Mouse (Mus musculus): ENCODE results near the gene Nrros.

Nrros gene

DNA sequence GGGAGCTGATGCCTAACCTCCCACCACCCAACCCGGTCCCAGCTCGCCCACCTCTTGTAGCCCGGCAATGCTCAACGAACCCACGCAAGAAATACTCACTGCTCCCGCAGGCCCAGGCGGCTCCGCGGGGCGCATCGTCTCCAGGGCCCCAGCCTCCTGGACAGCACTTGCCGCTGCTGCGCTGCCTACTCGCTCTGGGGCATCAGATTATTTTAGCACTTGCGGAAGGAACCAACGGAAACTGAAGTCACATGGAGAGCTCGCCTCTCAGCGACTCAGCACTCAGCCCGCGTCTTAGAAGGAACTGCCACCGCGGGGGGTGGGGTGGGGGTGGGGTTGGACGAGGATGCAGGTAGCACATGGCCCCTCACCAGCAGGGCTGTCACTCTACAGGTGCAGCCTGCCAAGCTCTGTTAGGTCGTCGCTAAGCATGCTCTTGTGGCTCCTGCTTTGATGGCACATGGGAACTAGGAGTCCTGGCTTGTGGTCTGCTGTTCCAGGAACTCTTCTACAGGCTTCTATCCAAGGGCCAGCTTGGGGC is at the start of gene Nrros:
TSS of gene Nrros (minus strand) at position 314 of the 541 bp plus-strand sequence.
- DNase-seq (ENCODE audit: low spot score in 2 of 2) = peak; percentile 42

DNA sequence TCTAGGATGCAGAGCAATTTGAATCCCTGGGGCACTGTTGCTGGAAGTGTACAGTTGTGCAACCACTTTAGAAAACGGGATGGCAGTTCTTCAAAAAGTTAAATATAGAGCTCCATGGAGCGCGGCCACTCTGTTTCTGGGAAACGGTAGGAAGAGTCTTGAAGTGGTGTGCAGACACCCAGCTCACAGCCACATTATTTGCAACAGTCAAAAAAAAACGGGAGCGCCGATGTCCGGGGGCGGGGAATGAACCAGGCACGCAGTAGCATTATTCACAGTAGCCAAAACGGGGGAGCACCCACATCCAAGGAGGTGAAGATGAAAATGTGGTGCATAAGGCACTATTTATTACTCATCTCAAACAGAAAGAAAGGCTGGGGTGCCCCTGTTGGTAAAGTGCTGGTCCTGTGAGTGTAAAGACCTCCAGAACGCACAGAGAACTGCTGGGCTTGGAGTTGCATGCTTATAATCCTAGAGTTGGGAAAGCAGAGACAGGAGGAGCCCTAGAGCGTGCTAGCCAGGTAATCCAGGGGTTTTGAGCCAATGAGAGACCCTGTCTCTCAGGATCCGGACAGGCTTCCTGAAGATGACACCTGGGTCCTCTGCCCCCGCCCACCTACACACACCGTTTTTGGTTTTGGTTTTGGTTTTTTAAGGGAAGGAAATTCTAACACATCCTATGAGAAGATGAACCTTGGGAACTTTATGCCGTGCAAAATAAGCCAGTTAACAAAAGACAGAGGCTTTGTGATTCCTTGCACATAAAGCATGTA is 49.6 kb upstream of the Nrros start:
- DNase-seq (ENCODE audit: low spot score in 2 of 2) = peak; percentile 17 to 33

DNA sequence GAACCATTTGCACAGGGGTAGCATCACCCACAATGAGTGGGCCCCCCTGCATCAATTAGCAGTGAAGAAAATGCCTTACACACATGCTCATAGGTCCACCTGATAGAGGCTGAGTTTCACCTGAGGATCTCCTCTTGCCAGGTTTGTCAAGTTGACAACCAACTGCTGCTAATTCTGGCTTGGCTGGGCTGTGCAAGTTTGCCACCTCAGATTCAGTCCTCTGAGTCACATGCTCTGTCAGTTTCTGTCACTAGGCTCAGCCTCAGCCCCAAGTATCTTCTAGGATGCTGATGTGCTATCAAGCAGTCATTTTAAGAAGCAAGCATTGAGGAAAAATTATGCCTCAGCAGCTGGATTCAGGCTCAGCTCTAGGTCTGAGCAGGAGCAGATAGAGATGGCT is 48.8 kb upstream of the Nrros start:
- no peak for DNase-seq (ENCODE audit: low spot score in 2 of 2)

DNA sequence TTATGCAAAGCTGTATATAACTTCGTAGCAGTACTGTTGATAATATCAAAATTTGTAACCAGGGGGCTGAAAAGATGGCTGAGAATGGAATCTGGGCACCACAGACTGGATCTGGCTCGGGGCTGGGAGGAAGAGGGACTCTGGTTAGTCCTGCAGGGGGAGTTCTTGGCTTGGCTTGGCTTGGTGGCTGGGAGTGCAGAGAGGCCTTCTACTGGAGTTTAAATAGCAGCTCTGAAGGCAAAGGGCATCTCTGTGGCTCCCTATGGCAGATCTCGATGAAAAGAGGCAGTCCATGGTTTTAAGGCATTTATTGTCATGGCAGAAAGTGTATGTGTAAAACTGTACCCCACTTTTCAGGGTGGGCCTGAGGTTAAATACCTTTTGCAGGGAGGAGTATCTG is 39.5 kb upstream of the Nrros start:
- no peak for DNase-seq (ENCODE audit: low spot score in 2 of 2)

DNA sequence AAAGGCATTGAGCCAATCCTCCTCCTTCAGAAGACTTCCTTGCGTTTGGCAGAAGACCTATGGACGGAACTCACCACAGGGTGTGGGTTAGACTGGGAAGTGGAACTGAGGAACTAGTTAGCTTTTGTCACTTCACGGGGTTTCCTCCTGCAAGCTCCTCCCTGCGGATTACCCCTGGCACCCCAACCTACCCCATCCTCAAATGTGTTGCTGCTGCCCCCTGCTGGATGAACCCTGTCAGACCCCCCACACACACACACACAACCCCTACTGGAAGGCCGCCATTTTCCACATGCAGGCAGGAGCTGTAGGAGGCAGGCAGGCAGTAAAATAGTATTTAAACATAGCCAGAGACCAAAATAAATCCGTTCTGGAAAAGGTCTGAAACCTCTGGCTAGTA is 37.3 kb upstream of the Nrros start:
- DNase-seq (ENCODE audit: low spot score in 2 of 2) = peak; percentile 19 to 29

DNA sequence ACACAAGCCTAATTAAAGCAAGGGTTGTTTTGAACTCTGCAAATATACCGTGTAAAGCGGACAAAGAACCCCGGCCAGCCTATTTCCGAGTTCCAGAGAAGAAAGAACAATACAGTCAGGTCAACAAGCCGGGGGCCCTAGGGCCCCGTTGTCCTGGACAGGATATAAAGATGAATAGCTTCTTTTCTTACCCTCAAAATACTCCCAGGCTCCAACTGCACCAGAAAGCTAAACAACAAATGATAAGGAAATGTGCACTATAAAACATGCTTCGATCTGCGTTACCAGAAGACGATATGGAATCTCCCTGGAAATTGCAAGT is 35.6 kb upstream of the Nrros start:
- no peak for DNase-seq (ENCODE audit: low spot score in 2 of 2)

DNA sequence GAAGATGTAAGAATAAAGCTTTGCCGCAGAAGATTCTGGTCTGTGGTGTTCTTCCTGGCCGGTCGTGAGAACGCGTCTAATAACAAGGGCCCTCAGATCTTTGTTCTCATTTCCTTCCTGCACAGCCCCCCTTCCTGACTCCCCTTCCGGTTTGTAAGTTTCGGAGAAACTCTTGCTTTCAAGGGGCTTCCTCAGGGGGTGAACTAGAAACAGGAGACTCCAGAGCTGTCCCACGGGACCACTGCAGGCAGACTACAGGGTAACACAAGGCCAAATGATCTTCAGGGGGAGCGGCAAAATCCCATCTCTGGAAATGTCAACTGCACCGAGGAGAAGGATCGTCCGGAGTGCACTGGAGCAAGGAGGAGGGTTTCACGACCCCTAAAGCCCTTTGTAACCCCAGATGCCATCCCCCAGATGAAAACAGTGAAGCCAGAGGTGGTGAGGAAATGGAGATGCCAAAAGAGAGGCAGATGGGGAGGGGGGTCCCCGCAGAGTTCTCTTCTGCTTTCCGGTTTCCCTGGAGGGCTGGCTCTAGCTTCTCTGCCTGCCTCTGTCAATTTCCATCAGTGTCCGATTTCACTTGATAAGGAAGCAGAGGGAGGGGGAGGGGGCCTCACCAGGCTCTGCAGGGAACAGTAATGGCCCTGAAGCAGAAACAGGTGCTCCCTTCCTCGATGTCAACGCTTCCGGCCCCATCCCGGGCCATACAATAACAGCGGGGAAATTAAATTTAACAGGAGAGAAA is 35.0 kb upstream of the Nrros start:
- no peak for DNase-seq (ENCODE audit: low spot score in 2 of 2)

DNA sequence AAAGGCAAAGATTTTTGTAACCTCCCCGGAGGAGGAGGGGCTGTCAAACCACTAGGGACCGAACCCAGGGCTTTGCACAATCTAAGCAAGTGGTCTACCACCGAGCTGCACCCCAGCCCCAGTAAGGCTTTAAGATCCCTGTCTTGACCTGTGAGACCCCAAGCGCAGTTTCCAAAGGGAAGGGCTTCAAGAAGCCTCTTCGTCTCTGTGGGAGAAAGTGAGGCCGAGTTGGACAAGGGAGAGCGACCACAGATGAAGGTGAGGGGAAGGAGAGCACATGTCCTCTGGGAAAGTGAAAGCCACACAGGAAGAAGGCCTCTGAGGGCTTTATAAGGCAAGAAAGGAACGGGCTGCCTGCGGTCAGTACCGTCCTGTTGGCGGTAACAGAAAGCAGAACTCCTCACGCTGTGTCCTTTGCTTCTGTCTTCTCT is 24.6 kb upstream of the Nrros start:
- no peak for DNase-seq (ENCODE audit: low spot score in 2 of 2)

DNA sequence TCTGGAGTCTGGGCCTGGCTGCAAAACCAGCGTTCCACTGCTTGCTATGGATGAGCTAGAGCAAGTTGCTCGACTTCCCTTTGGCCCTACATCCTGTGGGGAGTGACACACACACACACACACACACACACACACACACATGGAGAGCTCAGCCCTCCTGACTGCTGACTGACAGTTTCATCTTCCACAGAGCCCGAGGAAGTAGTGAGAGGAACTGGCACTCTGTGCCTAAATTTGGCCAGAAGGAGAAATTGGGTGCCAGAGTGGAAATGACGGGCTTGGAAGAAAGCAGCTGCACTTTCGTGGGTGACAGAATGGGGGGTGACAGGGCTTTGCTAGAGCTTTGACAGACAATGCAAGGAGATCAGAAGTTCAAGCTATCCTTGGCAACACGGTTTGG is 23.7 kb upstream of the Nrros start:
- peak; percentile 22 to 37 for DNase-seq (ENCODE audit: low spot score in 2 of 2)

DNA sequence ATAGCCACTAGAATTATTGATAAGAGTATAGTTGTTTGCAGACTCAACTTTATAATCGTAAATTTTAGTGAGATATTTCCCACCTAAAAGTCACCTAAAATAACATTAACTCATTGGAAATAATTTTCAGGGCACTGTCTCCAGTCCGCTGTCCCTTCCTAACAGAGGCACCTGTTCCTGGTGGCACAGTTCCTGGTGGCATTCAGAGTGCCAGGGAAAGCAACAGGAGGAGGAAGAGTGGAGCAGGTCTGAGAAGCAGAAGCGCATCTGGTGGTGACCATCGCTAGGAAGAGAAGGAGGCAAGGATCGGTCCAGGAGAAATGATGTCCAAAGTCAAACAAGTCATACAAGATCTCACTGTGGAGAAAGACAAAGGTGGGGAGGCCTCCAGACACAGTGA is 20.7 kb upstream of the Nrros start:
- DNase-seq (ENCODE audit: low spot score in 2 of 2) = no peak

DNA sequence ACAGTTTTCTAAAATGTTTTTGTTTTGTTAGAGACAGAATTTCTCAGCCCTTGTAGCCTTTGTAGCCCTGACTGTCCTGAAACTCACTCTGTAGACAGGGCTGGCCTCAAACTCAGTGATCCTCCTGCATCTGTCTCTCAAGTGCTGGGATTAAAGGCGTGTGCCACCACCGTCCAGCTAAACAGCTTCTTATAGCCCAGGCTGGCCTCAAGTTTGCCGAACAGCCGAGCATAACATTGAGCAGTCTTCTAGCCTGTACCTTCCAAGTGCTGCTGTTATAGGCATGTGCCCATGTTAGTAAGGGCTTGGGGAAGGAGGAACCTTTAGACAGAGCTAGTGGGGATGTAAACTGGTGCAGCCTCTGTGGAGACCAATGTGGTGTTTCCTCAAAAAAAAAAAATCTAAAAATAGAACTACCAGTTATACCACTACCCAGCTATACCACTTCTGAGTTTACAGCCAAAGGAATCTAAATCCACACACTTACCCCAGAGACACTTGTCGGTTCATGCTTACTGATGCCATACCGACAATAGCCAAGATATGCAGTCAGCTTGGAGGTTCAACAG is 14.0 kb upstream of the Nrros start, which contains the start of gene Bex6:
TSS of gene Bex6 (plus strand) at position 491 of the 569 bp plus-strand sequence.
- no peak for DNase-seq (ENCODE audit: low spot score in 2 of 2)

DNA sequence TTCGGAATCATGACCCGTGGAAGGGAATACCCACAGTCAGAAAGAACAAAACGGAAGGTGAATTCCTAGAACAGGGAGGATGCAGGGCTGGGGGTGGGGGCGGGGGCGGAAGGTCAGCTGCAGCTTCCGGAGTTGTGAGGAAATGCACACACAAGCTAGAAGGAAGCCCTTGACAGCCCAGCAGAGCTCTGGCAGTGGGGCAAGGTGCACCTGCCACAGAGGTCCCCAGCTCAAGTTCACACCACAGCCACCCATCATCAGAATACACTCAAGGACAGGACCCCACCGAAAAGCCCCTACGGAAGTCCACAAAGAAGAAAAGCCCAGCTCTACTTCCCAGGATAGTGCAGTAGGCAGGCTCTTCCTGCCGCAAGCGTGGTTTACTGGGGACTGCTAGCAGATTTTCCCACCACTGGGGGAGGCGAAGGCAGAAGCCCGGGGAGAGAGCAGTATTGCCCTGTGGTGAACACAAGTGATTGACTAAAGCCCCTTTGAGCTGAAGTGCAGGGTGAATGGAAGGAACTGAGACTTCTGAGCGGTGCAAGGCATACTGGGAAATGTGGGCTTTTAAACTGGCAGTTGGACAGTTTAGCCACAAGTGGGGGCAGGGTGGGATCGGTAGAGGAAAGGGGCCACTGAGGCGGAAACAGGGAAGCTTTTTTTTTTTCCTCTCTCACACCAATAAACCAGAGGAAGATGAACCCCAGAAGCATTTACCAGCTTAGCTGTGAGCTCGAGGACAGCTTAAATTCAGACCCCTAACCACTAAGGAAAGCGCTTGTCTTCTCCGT is 11.7 kb upstream of the Nrros start:
- DNase-seq (ENCODE audit: low spot score in 2 of 2) = no peak

DNA sequence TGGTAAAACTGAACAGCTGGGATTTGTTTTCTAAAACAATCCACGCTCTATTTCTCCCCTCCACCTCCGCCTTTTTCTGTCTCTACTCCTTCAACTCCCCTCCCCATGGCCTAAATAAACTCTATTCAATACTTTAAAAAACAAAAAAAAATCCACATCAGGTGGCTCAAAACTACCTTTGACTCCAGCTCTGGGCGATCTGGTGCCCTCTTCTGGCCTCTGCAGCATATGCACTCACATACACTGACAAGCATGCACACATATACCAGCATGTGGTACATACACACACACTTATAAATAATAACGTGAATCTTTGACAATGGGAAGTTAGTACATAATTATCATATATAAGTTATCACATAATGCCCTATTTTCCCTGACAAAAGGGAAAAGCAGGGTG is 9.6 kb upstream of the Nrros start:
- DNase-seq (ENCODE audit: low spot score in 2 of 2) = no peak

DNA sequence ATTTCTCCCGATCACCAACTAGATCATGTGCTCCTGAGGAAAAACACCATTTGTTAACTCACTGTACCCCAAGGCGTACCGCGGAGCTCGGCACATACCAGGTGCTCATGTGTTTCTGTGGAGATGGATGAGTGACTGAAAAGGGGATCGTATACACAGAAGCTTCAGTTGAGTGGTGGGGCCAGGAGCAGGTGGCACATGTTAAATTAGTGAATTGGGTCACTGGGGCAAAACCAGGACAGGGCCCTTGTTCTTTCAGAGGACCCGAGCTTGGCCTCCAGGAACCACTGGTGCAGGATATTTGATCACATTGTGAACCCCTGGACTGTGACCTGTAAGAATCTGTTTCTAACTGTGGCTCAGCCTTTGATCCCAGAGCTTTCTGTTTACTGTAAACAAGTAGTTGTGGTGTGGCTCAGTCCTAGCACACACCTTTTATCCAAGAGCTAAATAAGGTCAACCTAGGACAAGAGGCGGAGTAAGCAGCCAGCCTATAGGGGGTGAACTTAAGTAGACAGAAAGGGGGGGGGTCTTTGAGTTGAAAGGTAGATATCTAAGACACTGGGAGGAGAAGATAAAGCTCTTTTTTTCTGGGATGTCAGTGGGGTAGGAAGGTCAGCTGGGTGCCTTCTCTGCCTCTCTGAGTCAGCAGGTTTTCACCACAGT is 9.1 kb upstream of the Nrros start:
- no peak for DNase-seq (ENCODE audit: low spot score in 2 of 2)

DNA sequence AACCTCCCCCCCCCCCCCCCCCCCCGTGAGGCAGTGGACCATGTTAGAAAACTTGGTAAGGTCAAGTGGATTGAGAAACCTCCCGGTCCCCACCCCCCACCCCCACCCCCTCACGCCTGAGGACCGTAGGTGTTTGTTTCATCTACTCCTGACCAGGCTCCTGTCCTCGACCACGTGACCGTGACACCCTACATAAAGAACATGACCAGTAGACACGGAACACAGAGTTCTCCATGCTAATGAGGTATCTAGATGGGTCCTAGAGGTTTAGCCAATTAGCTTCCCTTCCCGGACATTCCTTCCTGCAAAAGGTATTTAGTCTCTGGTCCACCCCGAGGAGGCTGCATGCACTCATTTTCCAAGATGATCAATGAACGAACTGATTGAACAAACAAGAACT is 8.0 kb upstream of the Nrros start:
- DNase-seq (ENCODE audit: low spot score in 2 of 2) = no peak

DNA sequence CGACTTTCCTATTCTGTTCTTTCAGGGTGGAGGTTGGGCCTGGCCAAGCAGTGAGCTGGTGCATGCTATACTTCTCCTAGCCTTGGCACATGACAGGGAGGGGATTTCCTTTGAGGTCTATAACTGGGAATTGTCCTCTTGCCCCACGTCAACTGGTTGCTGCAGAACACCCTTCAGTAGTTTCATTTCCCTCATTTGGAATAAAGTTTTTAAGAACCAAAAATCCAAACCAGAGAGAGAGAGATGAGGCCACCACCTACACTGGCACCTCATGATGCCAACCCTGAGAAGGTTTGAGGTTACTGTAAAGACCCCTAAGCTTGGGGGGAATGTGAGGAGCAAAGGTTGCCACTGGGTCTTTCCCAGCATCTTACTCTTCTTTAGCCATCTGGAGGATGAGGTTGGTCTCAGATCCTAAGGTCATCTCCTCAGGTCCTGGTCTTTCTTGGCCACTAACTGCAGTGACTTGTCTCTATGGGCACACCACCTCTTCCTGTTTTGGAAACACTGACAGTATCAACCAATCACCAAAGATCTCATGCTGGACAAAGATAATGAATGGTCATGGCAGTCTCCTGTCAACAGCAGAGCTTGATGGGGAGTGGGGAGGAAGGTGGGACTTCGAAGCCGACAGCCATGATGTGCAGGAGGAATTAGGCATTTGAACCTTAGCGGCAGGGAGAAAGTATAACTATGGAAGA is 5.8 kb upstream of the Nrros start:
- DNase-seq (ENCODE audit: low spot score in 2 of 2) = no peak

DNA sequence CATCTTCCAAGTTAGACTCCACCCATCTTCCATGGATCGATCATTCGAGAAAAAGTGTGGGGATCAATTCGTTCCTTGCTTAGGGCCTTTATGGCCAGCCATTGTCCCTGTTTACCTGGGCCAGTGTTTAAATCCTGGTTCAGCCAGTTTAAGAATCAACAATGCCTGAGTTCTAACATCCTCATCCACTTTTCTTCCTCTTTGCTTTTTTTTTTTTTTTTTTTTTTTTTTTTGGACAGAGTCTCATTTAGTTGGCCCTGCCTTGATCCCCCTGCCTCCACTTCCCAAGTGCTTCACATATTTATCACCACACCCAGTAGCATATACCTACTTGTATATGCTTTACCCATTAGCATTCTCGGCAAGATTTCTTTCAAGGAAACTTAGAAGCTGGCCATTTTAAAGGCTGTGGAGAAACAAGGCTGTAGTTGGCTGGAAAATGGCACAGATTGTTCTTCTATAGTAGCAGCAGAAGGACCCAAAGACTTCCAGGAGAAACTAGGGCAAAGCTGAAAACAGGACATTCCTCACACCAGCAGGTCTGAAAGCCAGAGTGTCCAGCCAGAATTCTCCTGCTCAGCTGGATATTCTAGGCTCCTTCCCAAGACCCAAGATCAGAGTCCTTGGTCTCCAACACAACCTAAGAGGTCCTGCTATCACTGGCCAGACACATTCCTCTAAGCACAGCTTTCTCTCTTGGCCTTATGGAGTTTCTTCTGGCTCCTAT is 2.6 kb upstream of the Nrros start:
- DNase-seq (ENCODE audit: low spot score in 2 of 2) = no peak

DNA sequence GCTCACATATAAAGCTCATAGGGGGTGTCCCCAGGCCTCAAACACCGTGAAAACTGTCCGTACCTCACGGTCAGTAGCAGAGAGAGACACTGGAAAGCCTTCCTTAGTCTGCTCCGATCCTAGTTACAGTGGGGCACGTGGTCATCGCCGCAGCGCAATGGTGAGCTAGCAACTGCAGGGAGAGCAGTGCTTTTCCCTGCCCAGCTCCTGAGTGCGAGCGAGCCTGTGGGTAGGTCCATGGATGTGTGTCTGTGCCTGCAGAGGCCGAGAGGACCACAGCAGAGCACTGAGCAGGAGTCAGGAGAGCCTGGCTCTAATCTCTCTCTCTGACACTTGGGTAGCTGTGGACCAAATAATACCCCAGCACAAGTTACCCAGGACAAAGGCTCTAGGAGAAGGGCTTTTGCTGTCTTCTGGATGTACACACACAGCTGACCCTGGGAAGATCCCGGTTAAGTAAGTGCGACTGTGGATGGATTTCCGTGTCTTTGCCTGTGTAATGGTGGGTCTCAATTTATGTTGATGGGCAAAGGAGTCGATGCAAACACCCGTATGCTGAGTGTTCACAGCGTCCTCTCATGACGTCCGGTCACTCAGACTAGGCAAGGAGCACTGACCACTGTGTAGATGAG is 882 bp downstream of the Nrros start:
- DNase-seq (ENCODE audit: low spot score in 2 of 2) = no peak

DNA sequence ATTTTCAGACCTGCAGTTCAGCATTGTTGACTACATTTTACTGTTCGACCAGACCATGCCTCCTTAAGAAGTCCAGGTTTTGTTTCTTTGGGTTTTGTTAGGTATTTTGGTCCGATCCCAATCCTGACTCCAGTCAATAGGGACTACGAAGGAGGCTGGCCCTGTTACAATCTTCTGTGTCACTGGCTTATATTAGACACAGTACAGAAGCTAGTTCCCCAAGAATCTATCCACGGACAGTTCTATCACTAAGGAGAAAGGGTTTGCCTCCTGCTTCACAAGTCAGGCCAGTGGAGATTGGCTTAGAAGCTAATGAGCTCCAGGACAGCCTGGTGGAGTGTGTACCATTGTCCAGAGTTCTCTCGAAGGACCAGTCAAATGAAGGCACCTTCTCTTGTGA is 1.5 kb downstream of the Nrros start:
- DNase-seq (ENCODE audit: low spot score in 2 of 2) = no peak

DNA sequence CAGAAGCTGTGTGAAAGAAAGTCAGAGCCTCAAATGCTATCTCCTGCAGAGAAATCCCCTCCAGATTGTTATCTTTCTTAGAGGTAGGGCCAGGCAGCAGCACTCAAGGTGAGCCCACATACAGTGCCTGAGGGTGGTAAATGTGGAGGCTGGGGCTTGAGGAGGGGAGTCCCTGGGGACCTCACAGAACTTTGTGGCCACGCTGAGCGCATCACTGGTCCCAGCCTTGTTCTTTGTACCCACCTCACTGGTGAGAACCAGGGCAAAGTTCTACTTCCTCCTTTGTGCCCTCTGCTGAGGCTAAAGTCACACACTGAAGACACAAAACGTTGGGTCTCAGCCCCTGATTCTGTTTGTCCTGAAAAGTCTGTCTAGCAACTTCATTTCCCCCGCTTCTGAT is 2.0 kb downstream of the Nrros start:
- DNase-seq (ENCODE audit: low spot score in 2 of 2) = no peak
